Mouse (Mus musculus) adrenal gland, adult 8-10 months (tissue): ENCODE results near the gene Bola1. TPM values are rescaled to one million over a fixed set of nuclear protein-coding genes. Genes with fewer than 3 reads are reported as not detected.
"Not testable (repeated sequence)": the region's sequence is repeated elsewhere in the genome, so short reads cannot be mapped to it uniquely, and the experiment has no call there.

Experiments used
- DNase-seq: peaks from one replicate; pipeline ENCODE4 v3.0.0; 2022
- total RNA-seq, 4 experiments: library from RNA; stranded (reverse); gene quantifications; 2 replicates each; pipeline ENCODE4 v1.2.4; 2022

Bola1 gene
- total RNA-seq, 4 experiments from 2014 or later: 24.2 to 48.0 (median 33.0) TPM

DNA sequence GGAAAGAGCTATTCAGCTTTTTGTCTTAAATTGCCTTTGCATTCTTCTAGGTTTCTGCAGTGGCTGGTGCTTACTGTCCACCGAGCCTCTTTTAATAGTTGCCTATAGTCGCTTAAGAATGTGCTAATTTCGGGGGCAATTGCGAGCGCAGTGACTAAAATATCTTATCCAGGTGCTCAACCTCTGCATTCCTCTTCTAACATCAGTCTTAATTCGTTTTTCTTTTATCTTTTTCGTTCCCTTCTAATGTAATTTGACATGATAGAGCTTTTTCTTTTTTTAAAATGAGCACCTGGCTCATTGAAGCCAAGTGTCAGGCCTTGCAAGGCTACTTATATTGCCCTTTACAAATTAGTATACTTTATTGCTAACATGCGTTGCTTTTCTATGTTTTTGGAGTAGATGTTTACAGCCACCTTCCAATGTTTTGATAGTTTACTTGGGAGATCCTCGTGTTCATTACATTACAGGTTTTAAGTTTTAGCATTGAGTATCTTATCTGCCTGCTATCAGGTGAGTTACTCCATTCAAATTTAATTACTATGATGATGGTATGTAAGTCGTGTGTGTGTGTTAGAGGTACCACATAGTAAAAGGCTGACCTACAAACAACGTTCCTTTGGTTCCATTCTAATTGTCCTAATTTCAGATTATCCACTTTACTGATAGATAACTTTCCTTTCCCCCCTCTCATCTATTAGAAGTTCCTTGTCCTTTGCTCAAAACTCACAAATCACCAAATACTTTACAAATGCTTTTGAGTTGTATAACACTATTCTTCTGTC, 28.0 kb upstream of the Bola1 start:
- no peak for DNase-seq

DNA sequence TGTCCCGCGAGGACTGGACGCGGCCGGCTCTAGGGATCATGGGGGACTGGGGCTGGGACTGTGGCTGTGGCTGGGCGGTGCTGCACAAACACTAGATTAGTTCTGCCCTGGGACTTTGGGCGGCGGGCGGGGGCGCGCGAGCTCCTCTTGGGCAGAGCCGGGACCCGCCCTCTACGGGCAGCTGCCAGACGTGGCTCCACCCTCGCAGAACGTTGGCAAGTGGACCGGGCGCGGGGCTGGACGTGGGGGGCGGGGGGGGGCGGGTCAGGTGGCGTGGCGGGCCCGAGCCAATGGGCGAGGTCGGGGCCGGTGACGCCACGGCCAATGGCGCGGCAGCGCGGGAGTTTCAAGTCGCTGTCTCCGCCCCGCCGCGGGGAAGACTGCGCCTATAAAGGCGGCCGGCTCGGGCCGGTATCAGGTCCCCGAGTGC, 26.9 kb upstream of the Bola1 start, which contains the start of gene Hist2h3c1:
Gene Hist2h3c1 (plus strand): TSS at position 259 of the 430 bp plus-strand sequence.
- DNase-seq: not testable (repeated sequence)

GRCm38 (mm10) chr3:96246018-96246417, 26.5 kb upstream of the Bola1 start:
- not testable (repeated sequence) for DNase-seq

GRCm38 (mm10) chr3:96245003-96245886, 25.7 kb upstream of the Bola1 start, which contains the start of gene Hist2h2aa1:
Gene Hist2h2aa1 (plus strand): TSS chr3:96245497.
- DNase-seq: peak; percentile 87

- DNase-seq: no peak
Observed at GRCm38 (mm10) chr3:96243921-96244572, 24.5 kb upstream of the Bola1 start.

GRCm38 (mm10) chr3:96240799-96241197, 21.3 kb upstream of the Bola1 start:
- no peak for DNase-seq

DNA sequence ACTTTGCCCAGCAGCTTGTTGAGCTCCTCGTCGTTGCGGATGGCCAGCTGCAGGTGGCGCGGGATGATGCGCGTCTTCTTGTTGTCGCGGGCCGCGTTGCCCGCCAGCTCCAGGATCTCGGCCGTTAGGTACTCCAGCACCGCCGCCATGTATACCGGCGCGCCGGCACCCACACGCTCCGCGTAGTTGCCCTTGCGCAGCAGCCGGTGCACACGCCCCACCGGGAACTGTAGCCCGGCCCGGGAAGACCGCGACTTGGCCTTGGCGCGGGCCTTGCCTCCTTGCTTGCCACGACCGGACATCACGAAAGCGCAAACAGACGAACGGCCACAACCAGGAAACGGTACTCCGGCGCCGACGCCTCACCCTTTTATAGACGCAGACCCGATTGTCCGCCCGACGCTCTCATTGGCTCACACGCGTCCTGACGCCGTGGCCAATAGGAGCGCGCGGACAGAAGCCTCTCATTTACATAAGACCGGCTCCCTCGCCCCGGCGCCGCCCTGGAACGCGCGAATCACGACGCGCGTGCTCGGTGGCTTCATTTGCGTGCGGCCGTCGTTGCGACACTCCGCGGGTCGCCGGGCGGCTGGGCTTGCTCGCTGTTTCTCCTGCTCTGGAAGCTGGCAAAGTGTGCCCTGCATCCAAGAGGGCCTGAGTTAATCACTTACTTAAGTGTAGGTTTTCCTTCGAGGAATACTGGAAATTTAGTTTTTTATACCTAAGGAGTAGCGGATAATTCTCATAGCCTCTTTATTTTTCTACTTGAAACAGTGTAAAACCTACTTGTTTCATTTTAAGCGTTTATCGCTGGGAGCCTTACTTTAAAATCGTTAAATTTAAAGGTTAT, 20.7 kb upstream of the Bola1 start, which contains the start of gene Hist2h2aa2:
Gene Hist2h2aa2 (minus strand): TSS at position 328 of the 850 bp plus-strand sequence.
- DNase-seq: peak; percentile 97

DNA sequence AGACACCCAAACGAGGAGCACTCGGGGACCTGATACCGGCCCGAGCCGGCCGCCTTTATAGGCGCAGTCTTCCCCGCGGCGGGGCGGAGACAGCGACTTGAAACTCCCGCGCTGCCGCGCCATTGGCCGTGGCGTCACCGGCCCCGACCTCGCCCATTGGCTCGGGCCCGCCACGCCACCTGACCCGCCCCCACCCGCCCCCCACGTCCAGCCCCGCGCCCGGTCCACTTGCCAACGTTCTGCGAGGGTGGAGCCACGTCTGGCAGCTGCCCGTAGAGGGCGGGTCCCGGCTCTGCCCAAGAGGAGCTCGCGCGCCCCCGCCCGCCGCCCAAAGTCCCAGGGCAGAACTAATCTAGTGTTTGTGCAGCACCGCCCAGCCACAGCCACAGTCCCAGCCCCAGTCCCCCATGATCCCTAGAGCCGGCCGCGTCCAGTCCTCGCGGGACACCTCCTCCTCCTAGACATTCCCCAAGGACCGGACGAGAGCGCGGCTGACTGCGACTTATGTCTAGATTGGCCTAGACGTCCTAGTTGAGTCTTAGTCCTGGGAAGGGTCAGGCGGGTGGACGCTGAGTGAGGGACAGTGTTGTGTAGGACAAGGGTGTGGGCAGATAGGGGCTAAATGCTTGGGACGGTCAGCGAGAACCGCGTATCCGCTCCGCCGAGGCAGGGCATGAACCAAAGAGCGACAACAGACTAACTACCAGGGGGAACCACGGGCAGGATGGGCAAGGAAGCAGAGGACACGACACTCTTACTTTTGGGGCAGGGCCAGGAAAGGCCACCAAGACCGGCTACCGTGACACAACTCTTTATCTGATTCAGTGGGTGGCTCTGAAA, 19.7 kb upstream of the Bola1 start, which contains the start of gene Hist2h3c2:
Gene Hist2h3c2 (minus strand): TSS at position 174 of the 840 bp plus-strand sequence.
- DNase-seq: not testable (repeated sequence)

GRCm38 (mm10) chr3:96237904-96238511, 18.5 kb upstream of the Bola1 start:
- DNase-seq: no peak

DNA sequence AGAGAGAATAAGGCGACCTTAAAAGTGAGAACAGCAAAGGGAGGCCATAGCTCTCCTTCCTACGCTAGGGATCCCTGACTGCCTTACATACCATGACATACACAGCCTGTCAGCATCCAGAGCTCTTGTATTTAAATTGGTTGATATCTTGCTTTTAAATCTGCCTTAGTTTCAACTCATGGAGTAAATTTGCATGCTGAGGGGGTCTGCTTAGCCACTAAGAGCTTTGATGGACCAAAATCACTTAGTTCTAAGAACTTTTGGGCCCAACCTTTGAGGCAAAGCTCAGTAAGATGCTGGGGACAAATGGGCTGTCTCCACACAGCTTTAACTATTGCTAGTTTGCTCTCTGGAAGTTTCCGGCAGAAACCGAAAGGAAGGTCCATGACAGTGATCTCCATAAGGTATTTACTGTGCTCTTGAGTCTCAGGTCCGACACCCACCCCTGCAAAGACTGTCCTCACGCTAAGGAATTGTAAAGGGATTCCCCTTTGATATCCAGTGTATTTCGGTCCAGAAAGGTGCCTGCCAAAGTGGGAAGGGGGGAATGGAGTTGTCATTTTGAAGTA, 17.9 kb upstream of the Bola1 start:
- no peak for DNase-seq

DNA sequence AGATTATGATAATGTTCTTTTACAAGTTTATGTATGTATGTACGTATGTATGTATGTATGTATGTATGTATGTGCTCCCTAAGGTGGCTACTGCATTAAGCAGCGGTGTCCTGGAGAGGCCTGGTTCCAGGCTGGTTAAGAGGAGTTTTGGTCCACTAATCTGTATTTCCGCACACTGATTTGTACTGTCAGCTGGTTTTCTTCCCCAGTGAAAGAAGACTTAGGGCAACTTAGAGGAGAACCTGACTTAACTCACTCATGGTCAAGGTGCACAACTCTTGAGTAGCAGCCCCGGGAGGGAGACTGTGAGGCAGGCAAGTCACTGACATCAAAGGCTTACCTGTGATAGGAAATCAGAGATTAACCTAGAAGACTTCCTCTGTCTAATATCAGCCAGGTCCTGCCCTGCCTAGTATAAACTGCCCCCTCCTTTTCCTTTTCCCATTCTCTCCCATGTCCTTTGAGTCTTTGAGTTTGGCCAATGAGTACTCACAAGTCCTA, 17.4 kb upstream of the Bola1 start:
- no peak for DNase-seq

DNA sequence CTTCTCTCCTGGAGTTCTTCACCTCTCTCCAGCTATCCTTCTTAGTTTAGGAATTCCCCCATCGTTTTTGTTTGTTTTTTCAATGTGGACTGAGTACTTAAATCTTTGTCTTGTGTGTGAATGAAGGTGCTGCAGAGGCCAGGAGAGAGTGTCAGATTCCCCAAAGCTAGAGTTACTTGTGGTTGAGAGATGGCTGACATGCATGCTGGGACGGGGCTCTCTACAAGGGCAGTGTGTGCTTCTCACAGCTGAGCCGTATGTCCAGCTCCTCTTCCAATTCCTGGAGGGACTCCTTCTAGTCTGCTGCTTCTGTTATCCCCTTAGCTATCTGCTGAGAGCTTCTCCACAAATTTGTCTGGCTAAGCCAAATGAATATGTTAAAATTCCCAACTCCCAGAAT, 16.3 kb upstream of the Bola1 start:
- no peak for DNase-seq

DNA sequence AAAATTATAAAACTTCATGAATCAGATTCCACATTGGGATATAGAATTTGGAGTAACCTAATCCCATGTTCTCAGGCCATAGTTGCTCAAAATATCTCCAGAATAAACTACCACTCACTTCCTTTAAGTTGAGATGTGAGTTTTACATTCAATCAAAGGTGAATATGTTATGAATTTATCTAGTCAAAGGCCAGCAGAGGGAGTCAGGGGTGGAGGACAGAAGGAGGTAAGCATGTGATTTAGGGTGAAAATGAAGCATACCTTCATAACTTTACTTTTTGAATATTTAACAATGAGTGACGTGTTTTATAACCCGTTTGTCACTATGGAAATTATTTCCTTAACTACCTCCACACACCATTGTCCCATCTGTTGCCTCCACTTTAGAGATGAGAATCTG, 15.4 kb upstream of the Bola1 start:
- DNase-seq: no peak

- no peak for DNase-seq
Observed at GRCm38 (mm10) chr3:96231758-96232120, 12.2 kb upstream of the Bola1 start.

DNA sequence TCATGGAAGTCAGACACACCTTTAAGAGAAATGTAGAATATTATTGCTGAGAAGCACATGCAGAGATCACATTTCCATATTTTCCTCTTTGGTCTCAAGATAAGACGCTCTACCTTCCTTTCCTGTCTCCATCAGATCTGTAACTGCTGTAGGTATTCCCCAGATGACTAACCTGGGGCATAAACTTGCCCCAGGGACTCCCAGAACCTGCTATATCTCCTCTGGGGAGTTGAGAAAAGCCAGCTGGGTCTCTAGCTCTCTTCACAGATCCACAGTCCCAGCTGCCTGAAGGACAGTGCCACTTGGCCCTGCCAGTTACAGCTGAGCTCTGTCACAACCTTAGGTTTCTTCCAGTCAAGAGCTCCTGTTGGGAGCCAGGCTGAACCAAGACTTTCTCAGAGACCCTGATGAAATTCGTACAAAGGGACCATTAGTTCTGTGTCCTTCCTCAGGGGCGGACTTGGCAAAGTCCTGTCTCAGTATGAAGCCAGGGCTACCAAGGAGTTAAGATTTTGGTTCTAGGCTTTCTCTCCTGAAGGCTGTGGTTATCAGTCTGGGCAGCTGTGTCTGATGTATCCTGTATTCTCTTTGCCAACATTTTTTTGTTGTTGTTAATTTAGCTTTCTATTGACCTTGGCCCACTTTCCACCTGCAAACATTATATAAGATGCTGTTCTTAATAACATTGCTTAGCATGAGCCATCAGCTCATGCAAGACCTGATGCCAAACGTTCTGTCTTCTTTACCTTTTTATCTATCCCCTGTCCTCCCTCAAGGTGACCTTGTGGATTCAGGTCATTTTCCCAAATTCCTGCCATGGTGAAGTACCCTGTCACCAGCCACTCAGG, 11.6 kb upstream of the Bola1 start:
- DNase-seq: no peak

- DNase-seq: no peak
Observed at GRCm38 (mm10) chr3:96230404-96230803, 10.9 kb upstream of the Bola1 start.

GRCm38 (mm10) chr3:96228828-96229227, 9.3 kb upstream of the Bola1 start:
- DNase-seq: no peak
